Mouse (Mus musculus) induced T-regulatory cell, adult 2 months (primary cell): ENCODE measurements around the gene H2-Q7.
"Not testable (repeated sequence)": the region's sequence is repeated elsewhere in the genome, so short reads cannot be mapped to it uniquely, and the experiment has no call there.

ENCODE experiments used
- DNase-seq: peaks from one replicate; pipeline ENCODE4 v3.0.0-alpha.2; 2012; ENCODE audit warnings: low read depth

H2-Q7 gene

DNA sequence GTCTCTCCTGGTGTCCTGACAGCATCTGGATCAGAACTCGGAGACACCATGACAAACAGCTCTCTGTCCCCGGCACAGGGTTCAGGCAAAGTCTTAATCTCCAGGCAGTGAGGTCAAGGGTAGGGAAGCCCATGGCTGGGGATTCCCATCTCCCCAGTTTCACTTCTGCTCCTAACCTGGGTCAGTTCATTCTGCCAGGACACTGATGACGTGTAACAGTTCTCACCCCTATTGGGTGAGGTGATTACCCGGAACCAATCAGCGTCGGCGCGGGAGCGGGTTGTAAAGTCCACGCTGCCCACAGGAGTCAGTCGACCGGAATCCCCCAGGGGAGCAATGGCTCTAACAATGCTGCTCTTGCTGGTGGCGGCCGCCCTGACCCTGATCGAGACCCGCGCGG lies at the start of gene H2-Q7:
H2-Q7 (plus strand) TSS at position 271 of the 400 bp plus-strand sequence.
- DNase-seq, result peak; percentile 99

DNA sequence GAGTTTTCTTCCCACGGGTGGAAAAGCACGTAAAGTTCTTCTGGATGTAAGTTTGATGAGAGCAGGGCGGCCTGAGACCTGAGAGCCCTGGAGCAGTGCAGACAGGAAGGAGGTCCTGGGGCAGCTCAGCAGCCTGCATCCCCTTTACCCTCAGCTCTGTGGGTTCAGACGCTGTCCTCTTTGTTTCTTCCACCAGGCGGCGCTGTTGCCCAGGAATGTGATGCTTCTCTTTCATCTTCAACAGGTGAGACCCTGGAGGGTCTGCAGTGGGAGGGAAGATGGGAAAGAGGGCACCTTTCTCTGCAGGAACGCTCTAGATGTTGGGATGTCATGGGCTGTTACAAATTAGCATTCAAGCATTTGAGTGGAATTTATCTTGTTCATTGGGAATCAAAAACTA lies 49.2 kb upstream of the H2-Q7 start:
- DNase-seq, result peak; percentile 89

DNA sequence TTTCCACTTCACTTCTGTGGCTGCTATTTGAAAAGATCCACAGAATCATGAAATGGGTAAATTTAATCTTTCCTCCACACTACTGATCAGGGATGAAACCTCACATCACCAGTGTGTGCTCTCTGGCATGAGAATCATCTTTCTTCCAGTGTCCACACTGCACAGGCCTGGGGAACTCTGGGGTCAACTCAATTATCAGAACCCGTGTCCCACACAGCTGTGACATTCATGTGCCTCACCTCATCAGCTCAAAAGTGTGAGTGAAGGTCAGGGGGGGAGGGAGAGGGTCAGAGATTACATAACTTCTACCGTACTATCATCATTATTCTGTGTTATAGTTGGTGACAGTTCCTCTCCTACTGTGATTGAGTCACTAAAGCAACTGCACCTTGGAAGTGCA lies 46.3 kb upstream of the H2-Q7 start:
- peak; percentile 49 for DNase-seq

DNA sequence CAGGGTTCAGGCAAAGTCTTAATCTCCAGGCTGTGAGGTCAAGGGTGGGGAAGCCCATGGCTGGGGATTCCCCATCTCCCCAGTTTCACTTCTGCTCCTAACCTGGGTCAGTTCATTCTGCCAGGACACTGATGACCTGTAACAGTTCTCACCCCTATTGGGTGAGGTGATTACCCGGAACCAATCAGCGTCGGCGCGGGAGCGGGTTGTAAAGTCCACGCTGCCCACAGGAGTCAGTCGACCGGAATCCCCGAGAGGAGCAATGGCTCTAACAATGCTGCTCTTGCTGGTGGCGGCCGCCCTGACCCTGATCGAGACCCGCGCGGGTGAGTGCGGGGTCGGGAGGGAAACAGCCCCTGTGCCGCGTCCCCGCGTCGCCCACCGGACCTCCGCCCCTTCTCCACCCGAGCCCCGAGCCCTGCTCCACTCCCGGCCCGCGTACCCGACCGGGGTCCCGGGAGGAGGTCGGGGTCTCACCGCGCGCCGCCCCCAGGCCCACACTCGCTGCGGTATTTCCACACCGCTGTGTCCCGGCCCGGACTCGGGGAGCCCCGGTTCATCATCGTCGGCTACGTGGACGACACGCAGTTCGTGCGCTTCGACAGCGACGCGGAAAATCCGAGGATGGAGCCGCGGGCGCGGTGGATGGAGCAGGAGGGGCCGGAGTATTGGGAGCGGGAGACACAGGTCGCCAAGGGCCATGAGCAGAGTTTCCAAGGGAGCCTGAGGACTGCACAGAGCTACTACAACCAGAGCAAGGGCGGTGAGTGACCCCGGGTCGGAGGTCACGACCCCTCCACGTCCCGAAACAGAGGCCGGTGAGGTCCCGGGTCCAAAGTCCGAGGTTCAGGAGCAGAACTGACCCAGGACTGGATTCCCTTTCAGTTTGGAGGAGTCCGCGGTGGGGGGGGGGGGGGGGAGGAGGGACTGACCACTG lies 44.8 kb upstream of the H2-Q7 start:
- peak; percentile 46 for DNase-seq

DNA sequence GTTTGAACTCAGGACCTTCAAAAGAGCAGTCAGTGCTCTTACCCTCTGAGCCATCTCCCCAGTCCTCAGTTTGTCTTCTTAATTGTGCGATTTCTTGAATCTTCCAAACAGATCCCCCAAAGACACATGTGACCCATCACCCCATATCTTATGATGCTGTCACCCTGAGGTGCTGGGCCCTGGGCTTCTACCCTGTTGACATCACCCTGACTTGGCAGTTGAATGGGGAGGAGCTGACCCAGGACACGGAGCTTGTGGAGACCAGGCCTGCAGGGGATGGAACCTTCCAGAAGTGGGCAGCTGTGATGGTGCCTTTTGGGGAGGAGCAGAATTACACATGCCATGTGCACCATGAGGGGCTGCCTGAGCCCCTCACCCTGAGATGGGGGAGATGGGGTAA lies 42.0 kb upstream of the H2-Q7 start:
- DNase-seq, result not testable (repeated sequence)

DNA sequence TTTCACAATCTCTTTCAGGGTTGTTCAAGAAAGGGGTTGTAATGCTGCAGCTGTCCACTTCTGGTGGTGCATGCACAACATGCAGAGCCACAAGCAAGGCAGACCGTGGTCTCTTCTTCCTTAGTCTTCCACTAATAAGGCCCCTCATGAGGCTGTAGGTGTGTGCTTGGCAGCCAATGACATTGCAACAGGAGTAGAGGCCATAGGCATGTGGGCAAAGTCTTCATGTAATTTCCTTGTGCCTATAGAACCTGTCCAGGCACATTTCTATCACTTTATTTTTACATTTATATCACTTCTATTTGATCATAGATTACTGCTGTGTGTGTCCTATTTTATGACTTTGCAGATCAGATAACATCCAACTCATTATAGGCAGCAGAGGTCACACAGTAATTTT lies 25.9 kb upstream of the H2-Q7 start:
- not testable (repeated sequence) for DNase-seq

DNA sequence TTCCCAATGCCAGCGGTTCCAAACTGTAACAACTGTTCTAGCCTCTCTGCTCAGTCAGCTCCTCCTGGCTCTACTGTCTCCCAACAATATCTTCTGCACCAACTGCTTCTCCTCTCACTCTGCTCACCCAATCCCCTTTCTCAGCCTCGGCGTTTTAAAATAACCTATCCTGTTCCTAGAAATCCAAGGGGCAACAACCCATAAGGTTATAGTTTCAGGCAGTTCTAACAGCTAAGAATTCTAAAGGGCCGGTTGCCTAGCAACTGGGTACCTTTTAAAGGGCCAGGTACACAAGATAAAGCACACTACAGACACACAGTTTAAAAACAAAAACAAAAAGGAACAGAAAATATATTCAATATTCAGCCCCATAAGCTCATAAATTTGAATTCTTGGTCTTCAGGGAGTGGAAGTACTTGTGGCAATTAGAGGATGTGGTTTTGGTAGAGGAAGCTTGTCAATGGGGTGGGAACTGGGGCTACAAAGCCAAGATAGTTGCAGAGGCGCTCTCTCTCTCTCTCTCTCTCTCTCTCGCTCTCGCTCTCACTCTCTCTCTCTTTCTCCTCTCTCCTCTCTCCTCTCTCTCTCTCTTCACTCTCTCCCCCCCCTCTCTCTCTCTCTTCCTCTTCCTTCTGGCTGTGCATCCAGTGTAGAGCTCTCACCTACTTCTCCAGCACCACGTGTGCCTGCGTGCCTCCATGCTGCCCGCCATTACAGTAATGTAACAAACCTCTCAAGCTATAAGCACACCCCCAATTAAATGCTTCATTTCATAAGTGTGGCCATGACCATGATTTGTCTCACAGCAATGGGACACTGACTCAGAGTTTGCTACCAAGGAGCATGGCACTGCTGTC lies 23.5 kb upstream of the H2-Q7 start:
- not testable (repeated sequence) for DNase-seq

DNA sequence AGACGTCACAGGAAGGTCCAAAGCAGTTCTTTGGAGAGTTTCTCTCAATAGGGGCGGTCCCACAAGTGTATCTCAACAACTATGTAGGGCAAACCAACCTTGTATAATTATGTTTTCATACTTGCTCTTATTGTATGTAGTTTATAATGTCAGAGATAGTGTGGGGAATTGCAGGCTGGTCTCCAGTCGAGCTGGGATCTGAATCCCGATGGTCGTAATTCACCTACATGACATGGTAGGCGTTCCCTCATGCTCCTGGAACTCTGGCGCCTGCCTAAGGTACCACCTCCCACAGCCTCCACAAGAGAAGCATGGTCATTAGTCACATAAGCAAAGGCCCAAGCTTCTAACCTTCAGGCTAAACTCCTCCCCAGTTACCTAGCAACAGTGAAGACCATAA lies 20.2 kb upstream of the H2-Q7 start:
- DNase-seq, result no peak

DNA sequence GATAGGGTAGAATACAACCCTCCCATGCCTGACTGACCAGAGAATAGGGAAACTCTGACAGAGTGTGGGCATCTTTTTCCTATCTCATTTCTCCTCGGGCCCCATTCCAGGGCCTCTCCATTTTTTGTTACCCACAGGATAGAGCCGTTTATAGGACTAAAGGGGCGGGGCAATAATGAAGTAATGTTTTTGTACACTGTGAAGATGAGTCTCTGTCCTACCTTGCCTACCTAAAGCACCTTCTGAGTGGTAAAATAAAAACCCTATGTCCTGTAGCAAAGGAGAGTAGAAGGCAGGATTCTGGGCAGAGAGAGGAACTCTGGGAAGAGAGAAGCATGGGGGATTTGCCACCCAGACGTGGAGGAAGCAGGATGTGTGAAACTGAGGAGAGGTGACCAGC lies 19.4 kb upstream of the H2-Q7 start:
- DNase-seq, result peak; percentile 37

DNA sequence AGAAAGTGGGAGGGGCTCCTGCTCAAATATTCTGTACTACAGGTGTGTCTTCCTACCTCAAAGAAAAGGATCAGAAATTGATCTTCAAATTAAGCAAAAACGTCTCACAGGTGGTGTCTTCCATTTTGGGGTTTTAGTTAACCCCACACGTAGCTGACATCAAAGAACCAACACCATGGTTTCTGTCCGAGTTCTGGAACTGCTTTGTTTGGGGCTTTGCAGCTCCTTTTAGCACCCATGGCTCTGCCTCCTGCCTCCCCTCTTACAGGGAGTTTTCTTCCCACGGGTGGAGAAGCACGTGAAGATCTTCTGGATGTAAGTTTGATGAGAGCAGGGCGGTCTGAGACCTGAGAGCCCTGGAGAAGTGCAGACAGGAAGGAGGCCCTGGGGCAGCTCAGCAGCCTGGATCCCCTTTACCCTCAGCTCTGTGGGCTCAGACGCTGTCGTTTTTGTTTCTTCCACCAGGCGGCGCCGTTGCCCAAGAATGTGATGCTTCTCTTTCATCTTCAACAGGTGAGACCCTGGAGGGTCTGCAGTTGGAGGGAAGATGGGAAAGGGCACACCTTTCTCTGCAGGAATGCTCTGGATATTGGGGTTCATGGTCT lies 18.6 kb upstream of the H2-Q7 start:
- DNase-seq, result peak; percentile 94

DNA sequence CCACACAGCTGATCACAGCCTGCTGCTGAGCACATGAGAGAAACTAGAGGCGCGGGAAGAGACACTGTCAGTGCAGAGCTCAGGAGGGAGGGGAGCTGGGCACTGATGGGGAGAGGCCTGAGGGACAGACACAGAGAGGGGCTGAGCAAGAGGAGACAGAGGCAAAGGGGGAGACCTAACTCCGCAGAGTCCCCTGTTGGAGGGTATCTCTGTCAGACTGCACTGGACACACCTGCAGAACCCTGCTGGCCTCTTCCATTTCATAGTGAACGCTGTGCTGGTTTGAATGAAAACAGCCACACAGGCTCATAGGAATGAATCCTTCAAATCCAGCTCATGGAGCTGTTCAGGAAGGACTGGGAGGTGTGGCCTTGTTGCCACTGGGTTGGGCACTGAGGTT lies 17.6 kb upstream of the H2-Q7 start:
- DNase-seq, result peak; percentile 28

DNA sequence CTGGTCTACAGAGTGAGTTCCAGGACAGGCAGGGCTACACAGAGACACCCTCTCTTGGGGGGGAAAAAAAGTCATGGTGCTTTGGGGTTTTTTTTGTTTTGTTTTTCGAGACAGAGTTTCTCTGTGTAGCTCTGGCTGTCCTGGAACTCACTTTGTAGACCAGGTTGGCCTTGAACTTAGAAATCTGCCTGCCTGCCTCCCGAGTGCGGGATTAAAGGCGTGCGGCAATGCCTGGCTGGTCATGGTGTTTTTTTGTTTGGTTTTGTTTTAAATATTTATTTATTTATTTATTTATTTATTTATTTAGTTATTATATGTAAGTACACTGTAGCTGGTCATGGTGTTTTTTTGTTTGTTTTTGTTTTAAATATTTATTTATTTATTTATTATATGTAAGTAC lies 16.6 kb upstream of the H2-Q7 start:
- peak; percentile 22 for DNase-seq

DNA sequence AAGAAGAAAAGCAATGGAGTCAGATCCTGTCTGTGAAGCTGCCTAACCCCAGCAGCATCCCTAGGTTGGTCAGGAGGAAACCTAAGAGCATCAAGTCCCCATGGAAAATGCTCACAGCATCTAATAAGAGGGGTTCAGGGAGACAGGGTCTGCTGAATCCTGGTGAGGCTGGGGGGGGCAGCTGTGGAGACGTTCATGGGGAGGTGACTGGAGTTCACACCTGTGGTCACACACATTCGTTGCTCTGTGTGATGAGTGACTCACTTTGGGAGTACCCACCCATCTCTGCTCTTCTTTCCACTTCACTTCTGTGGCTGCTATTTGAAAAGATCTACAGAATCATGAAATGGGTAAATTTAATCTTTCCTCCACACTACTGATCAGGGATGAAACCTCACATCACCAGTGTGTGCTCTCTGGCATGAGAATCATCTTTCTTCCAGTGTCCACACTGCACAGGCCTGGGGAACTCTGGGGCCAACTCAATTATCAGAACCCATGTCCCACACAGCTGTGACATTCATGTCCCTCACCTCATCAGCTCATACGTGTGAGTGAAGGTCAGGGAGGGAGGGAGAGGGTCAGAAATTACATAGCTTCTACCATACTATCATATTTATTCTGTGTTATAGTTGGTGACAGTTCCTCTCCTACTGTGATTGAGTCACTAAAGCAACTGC lies 15.7 kb upstream of the H2-Q7 start:
- DNase-seq, result peak; percentile 80

DNA sequence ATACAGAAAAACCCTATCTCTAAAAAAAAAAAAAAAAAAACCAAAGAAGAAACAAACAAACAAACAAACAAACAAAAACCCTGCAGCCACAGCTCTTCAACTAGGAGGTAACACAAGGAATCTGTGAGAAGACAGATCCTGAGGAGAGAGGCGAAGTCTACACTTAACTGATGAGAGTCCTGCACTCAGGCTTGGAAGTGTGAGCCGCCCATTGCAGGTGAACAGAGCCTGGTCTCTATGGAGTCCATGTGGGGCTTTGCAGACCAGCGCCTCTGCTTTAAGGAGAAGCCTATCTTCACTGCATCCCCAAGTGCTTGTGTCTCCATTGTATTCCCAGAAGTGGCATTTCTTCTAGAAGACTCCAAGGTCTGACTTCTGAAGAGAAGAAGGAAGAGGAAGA lies 14.8 kb upstream of the H2-Q7 start:
- DNase-seq, result peak; percentile 73

DNA sequence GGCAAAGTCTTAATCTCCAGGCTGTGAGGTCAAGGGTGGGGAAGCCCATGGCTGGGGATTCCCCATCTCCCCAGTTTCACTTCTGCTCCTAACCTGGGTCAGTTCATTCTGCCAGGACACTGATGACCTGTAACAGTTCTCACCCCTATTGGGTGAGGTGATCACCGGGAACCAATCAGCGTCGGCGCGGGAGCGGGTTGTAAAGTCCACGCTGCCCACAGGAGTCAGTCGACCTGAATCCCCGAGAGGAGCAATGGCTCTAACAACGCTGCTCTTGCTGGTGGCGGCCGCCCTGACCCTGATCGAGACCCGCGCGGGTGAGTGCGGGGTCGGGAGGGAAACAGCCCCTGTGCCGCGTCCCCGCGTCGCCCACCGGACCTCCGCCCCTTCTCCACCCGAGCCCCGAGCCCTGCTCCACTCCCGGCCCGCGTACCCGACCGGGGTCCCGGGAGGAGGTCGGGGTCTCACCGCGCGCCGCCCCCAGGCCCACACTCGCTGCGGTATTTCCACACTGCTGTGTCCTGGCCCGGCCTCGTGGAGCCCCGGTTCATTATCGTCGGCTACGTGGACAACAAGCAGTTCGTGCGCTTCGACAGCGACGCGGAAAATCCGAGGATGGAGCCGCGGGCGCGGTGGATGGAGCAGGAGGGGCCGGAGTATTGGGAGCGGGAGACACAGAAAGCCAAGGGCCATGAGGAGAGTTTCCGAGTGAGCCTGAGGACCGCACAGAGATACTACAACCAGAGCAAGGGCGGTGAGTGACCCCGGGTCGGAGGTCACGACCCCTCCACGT lies 14.1 kb upstream of the H2-Q7 start, which contains the start of gene H2-Q6:
H2-Q6 (plus strand) TSS at position 227 of the 793 bp plus-strand sequence.
- peak; percentile 96 for DNase-seq

DNA sequence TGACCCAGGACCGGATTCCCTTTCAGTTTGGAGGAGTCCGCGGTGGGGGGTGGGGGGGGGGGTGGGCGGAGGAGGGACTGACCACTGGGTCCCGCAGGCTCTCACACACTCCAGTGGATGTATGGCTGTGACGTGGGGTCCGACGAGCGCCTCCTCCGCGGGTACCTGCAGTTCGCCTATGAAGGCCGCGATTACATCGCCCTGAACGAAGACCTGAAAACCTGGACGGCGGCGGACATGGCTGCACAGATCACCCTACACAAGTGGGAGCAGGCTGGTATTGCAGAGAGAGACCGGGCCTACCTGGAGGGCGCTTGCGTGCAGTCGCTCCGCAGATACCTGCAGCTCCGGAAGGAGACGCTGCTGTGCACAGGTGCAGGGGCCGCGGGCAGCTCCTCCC lies 13.5 kb upstream of the H2-Q7 start:
- peak; percentile 79 for DNase-seq

DNA sequence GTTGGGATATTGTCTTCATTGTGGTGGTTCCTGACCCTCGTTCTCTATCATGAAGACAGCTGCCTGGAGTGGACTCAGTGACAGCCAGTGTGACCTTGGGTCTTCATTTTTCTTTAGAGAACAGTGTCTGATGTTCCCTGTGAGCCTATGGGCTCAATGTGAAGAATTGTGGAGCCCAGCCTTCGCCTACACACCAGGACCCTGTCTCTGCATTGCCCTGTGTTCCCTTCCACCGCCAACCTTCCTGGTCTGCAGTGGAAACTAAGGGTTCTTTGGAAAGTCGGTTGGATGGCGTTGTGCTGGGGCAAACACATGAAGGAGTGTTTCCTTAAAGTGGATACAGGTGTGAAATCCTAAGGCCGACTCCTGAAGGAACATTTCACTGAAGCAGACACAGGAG lies 10.1 kb upstream of the H2-Q7 start:
- not testable (repeated sequence) for DNase-seq

DNA sequence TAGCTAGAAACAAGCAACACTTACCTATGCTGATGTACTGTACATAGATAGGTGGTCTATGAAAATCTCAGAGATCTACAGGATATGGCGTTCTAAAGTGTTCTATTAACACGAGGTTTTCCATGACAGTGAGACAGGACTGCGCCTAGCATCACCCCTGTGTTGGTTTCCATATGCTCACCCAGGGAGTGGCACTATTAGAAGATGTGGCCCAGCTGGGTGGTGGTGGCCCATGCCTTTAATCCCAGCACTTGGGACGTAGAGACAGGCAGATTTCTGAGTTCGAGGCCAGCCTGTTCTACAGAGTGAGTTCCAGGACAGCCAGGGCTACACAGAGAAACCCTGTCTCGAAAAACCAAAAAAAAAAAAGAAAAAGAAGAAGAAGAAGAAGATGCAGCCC lies 8.3 kb upstream of the H2-Q7 start:
- not testable (repeated sequence) for DNase-seq

DNA sequence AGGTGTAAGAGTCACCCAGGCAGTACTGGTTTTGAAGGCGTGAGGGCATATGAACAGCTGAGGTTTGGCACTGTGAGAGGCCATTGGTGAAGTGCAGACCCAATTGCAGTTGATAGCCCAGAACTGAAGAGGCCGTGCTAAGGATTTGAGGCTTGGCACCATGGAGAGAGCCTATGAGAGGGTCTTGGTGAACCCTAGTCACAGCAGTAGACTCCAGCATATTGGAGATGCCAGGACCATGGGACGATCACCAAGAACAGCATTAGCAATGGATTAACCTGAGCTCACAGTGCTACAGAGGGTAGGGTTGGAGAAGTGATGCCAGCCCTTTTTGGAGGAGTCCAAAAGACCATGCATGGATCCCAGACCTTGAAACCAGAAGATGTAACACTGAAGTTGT lies 6.8 kb upstream of the H2-Q7 start:
- not testable (repeated sequence) for DNase-seq

DNA sequence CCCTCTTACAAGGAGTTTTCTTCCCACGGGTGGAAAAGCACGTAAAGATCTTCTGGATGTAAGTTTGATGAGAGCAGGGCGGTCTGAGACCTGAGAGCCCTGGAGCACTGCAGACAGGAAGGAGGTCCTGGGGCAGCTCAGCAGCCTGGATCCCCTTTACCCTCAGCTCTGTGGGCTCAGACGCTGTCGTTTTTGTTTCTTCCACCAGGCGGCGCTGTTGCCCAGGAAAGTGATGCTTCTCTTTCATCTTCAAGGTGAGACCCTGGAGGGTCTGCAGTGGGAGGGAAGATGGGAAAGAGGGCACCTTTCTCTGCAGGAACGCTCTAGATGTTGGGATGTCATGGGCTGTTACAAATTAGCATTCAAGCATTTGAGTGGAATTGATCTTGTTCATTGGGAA lies 4.1 kb upstream of the H2-Q7 start:
- DNase-seq, result peak; percentile 94

DNA sequence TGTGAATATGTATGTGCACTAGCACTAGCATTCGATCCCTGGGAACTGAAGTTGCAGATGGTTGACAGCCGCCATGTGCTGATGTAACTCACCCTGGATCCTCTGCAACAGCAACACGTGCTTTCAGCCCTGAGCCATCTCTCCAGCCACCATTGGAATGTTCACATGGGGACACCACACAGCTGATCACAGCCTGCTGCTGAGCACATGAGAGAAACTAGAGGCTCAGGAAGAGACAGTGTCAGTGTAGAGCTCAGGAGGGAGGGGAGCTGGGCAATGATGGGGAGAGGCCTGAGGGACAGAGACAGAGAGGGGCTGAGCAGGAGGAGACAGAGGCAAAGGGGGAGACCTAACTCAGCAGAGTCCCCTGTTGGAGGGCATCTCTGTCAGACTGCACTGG lies 3.4 kb upstream of the H2-Q7 start:
- not testable (repeated sequence) for DNase-seq
